Mouse (Mus musculus): ENCODE measurements around the gene Vmp1.

GRCm38 (mm10) chr11:86731443-86731842, 47.8 kb upstream of the Vmp1 start:
- TF ChIP-seq TAL1 (IDR thresholded peaks at IDR 0.05; ENCODE audit: low read length), result no peak
- TF ChIP-seq GATA1 (IDR thresholded peaks at IDR 0.05; ENCODE audit: low read length), result no peak

Measured in erythroblast, embryonic 14.5 days (primary cell).